Mouse (Mus musculus) CH12.LX (cell line): ENCODE data around the gene Tex14. TPM values are rescaled to one million over a fixed set of nuclear protein-coding genes. Genes with fewer than 3 reads are reported as not detected.
A peak's percentile ranks its signal among the peaks of the same experiment; 100 is the strongest.
"Not testable (repeated sequence)": the region's sequence is repeated elsewhere in the genome, so short reads cannot be mapped to it uniquely, and the experiment has no call there.

ENCODE experiments used
- DNase-seq: peaks from one replicate; pipeline ENCODE4 v3.0.0-alpha.2; 2013; ENCODE audit errors: extremely low read depth
- H3K27ac ChIP-seq: 2 replicates; pipeline ENCODE4 v1.5.1; 2012; ENCODE audit warnings: low read depth, mild to moderate bottlenecking, control low read depth, moderate library complexity; ENCODE audit not compliant: insufficient read depth
- H3K27me3 ChIP-seq: replicated peaks from 2 replicates; pipeline ENCODE3; 2012; ENCODE audit warnings: inconsistent platforms
- H3K36me3 ChIP-seq, 2 experiments: replicated peaks in 1 of 2; 2 replicates each; pipeline versions ENCODE3 to v1.6.1; 2012; ENCODE audit warnings: inconsistent platforms in 1 of 2, low read length in 1 of 2, mild to moderate bottlenecking in 1 of 2, mixed read lengths in 1 of 2, moderate library complexity in 1 of 2; ENCODE audit not compliant: control insufficient read depth in 1 of 2, insufficient read depth in 1 of 2
- H3K4me1 ChIP-seq, 2 experiments: 2 replicates each; pipeline ENCODE4 v1.6.1; 2012; ENCODE audit warnings: inconsistent platforms in 1 of 2, moderate library complexity in 1 of 2; ENCODE audit not compliant: insufficient read depth in 2 of 2, control insufficient read depth in 1 of 2
- H3K4me2 ChIP-seq: 2 replicates; pipeline ENCODE4 v1.6.1; 2012; ENCODE audit warnings: low read depth, mild to moderate bottlenecking, control low read depth; ENCODE audit not compliant: poor library complexity, insufficient read depth, severe bottlenecking
- H3K4me3 ChIP-seq, 3 experiments: fragments of 150-350 bp in 1 of 3; sonication (generic) in 1 of 3; replicated peaks in 1 of 3; 2 replicates each; pipeline versions ENCODE3 to v1.5.1; 2011 to 2012; ENCODE audit warnings: low read depth in 2 of 3, low read length in 2 of 3, mild to moderate bottlenecking in 2 of 3, moderate library complexity in 2 of 3, control low read depth in 1 of 3, improper control_type of control experiment in 1 of 3, inconsistent platforms in 1 of 3, mixed read lengths in 1 of 3; ENCODE audit not compliant: poor library complexity in 1 of 3
- H3K79me2 ChIP-seq: replicated peaks from 2 replicates; pipeline ENCODE4 v1.6.1; 2012; ENCODE audit warnings: mild to moderate bottlenecking, moderate library complexity; ENCODE audit not compliant: control insufficient read depth, poor library complexity, insufficient read depth, severe bottlenecking; ENCODE audit errors: extremely low read depth
- H3K9ac ChIP-seq: 2 replicates; pipeline ENCODE4 v1.6.1; 2012; ENCODE audit warnings: low read depth, mild to moderate bottlenecking, control low read depth, moderate library complexity; ENCODE audit not compliant: insufficient read depth
- H3K9me3 ChIP-seq: replicated peaks from 2 replicates; pipeline ENCODE3; 2012; ENCODE audit warnings: low read length, inconsistent platforms, mixed read lengths
- BHLHE40 ChIP-seq: IDR thresholded peaks from 2 replicates; pipeline ENCODE4 v1.6.1; 2011; ENCODE audit warnings: mild to moderate bottlenecking, low read depth, low read length, improper control_type of control experiment
- CTCF ChIP-seq, 2 experiments: IDR thresholded peaks in 1 of 2; conservative IDR thresholded peaks in 1 of 2; 2 replicates each; pipeline ENCODE4 v1.5.1; 2011 to 2012; ENCODE audit warnings: low read depth in 2 of 2, low read length in 2 of 2, improper control_type of control experiment in 1 of 2, inconsistent platforms in 1 of 2, mild to moderate bottlenecking in 1 of 2, moderate library complexity in 1 of 2
- ETS1 ChIP-seq: conservative IDR thresholded peaks from 2 replicates; pipeline ENCODE4 v1.6.1; 2012; ENCODE audit warnings: low read depth, mild to moderate bottlenecking, inconsistent platforms, low read length, improper control_type of control experiment, moderate library complexity
- MAX ChIP-seq: IDR thresholded peaks from 2 replicates; pipeline ENCODE4 v1.6.1; 2011; ENCODE audit warnings: low read length, improper control_type of control experiment
- MXI1 ChIP-seq: IDR thresholded peaks from 2 replicates; pipeline ENCODE4 v1.6.1; 2011; ENCODE audit warnings: mild to moderate bottlenecking, low read depth, low read length, improper control_type of control experiment
- MYC ChIP-seq: IDR thresholded peaks from 2 replicates; pipeline ENCODE4 v1.6.1; 2011; ENCODE audit warnings: low read depth, mild to moderate bottlenecking, improper control_type of control experiment, low read length
- NELFE ChIP-seq: IDR thresholded peaks from 2 replicates; pipeline ENCODE4 v1.6.1; 2011; ENCODE audit warnings: low read depth, low read length, improper control_type of control experiment
- NRF1 ChIP-seq: IDR thresholded peaks from 2 replicates; pipeline ENCODE4 v1.6.1; 2014; ENCODE audit warnings: low read depth, mild to moderate bottlenecking, inconsistent platforms, low read length, improper control_type of control experiment, moderate library complexity
- POLR2A ChIP-seq: IDR thresholded peaks from 2 replicates; pipeline ENCODE4 v1.6.1; 2011; ENCODE audit warnings: low read depth, mild to moderate bottlenecking, improper control_type of control experiment, low read length
- RAD21 ChIP-seq: IDR thresholded peaks from 2 replicates; pipeline ENCODE4 v1.6.1; 2011; ENCODE audit warnings: low read depth, mild to moderate bottlenecking, low read length, improper control_type of control experiment, moderate library complexity
- SIN3A ChIP-seq: IDR thresholded peaks from 2 replicates; pipeline ENCODE4 v1.6.1; 2012; ENCODE audit warnings: low read length, improper control_type of control experiment, inconsistent platforms
- SMC3 ChIP-seq: IDR thresholded peaks from 2 replicates; pipeline ENCODE4 v1.6.1; 2011; ENCODE audit warnings: low read depth, low read length, improper control_type of control experiment
- TCF12 ChIP-seq: IDR thresholded peaks from 2 replicates; pipeline ENCODE4 v1.6.1; 2014; ENCODE audit warnings: low read depth, mild to moderate bottlenecking, inconsistent platforms, low read length, improper control_type of control experiment
- USF1 ChIP-seq: IDR thresholded peaks from 2 replicates; pipeline ENCODE4 v1.6.1; 2014; ENCODE audit warnings: low read depth, mild to moderate bottlenecking, inconsistent platforms, low read length, improper control_type of control experiment
- ZNF384 ChIP-seq: IDR thresholded peaks from 2 replicates; pipeline ENCODE4 v1.6.1; 2012; ENCODE audit warnings: low read depth, low read length, improper control_type of control experiment, inconsistent platforms
- dilution Hi-C: fragments of 300-500 bp; cut with MboI; formaldehyde crosslinking; loops from 2 replicates; pipeline ENCODE4 v1.14.3; 2020; ENCODE audit warnings: low sequenced_read_pairs; ENCODE audit not compliant: extremely low pct_unique_long_range_greater_than_20kb, extremely low pct_ligation_motif_present
- in situ Hi-C: fragments of 300-500 bp; cut with MboI; formaldehyde crosslinking; loops from 3 replicates; pipeline ENCODE4 v1.14.3; 2019; ENCODE audit warnings: low sequenced_read_pairs, low pct_ligation_motif_present, low pct_unique_long_range_greater_than_20kb, mixed read lengths
- polyA plus RNA-seq: library from polyadenylated mRNA; unstranded; fragments of >175 nt; gene quantifications from 2 replicates; pipeline ENCODE4 v1.2.1, GENCODE M21; 2012; ENCODE audit warnings: low read depth; ENCODE audit not compliant: insufficient read length
- total RNA-seq, 2 experiments: library from RNA; depleted of rRNA; stranded (reverse); fragments of 300-350 nt in 1 of 2; fragments of >200 nt in 1 of 2; gene quantifications; 2 replicates each; pipeline ENCODE4 v1.2.3; 2012 to 2014

Tex14 gene
- total and polyA plus RNA-seq, 3 experiments, result 1.3 to 2.1 (median 1.4) TPM

DNA sequence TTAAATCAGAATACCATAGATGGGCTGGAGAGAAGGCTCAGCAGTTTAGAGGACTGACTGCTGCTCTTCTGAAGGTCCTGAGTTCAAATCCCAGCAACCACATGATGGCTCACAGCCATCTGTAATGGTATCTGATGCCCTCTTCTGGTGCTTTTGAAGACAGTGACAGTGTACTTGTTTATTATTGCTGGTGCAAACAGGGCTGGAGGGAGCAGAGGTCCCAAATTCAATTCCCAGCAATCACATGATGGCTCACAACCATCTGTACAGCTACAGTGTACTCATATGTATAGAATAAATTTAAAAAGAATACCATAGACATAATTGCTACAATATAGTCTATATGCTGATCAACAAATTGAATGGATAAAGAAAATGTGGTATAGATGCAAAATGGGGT, 42.6 kb downstream of the Tex14 start:
- Histone ChIP-seq H3K4me1 (peaks cover 0 to 16% of the 10 kb centered on the region in 2 experiments; a peak in 2 of 4 replicates), H3K4me2 (no peak overlapping the region), H3K27me3 (no peaks in the 10 kb centered on the region), H3K4me3 (no peak overlapping the region), H3K27ac (no peak overlapping the region), H3K36me3 (no peaks in the 10 kb centered on the region), H3K9me3 (no peaks in the 10 kb centered on the region), H3K9ac (peak overlapping the region; percentile 79; the same call in 1 of the 2 replicates), H3K79me2 (no peaks in the 10 kb centered on the region)
- dilution Hi-C loops (no loop called here), in situ Hi-C loops (no loop called here)
- TF ChIP-seq RAD21 (peak; percentile 44), ZNF384 (no peak; the same call in 1 of the 2 replicates), SMC3 (peak; percentile 34), CTCF (conservative IDR thresholded peaks at IDR 0.05 in 1 of 2, IDR thresholded peaks at IDR 0.05 in 1 of 2; ENCODE audit: low read depth in 2 of 2, low read length in 2 of 2) (peak in 1 of 2 experiments; percentile 60; a peak in 2 of 4 replicates)
- no peak for DNase-seq

DNA sequence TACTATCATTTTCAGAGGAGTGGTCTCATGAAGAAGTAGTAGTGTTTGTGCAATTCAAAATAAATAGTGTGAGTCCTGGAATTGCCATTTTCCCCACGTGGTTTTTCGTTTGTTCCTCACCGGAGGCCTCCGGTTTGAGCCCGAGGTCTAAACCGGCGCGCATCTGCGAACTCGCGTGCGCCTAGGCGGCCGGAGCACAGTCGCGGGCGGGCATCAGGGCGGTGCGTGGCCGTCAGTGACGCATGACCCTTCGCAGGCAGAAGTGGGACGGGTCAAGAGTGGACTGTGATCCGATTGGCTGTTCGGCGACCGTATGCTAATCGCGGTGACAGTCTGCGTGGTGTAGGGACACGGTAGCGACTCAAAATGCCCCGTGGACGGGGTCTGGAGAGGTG, 43.2 kb downstream of the Tex14 start:
- H3K27me3 ChIP-seq, in situ Hi-C loops, dilution Hi-C loops, H3K9me3 ChIP-seq: not testable (repeated sequence)
- TF ChIP-seq ETS1 (0 out of 2 replicates have a peak, but pooled peaks have one; percentile 17), USF1 (0 out of 2 replicates have a peak, but pooled peaks have one; percentile 1), MAX (peak; percentile 78), TCF12 (peak; percentile 61; the same call in 1 of the 2 replicates), MXI1 (0 out of 2 replicates have a peak, but pooled peaks have one; percentile 47), SIN3A (peak; percentile 45; the same call in 1 of the 2 replicates), MYC (peak; percentile 53; the same call in 1 of the 2 replicates), NELFE (peak; percentile 67; the same call in 1 of the 2 replicates), NRF1 (peak; percentile 65), BHLHE40 (peak; percentile 83), POLR2A (peak; percentile 70)
- TF ChIP-seq, all 38 proteins: peak for 11; not testable (repeated sequence) for 27
- H3K9ac ChIP-seq, result peak overlapping the region; percentile 79
- peaks cover under 1 to 18% of the 10 kb centered on the region in 2 experiments; a peak in 3 of 4 replicates for H3K4me1 ChIP-seq
- DNase-seq, result peak; percentile 72
- H3K4me2 ChIP-seq, result peak overlapping the region; percentile 54
- not testable (repeated sequence) for H3K79me2 ChIP-seq, H3K36me3 ChIP-seq, H3K27ac ChIP-seq
- H3K4me3 ChIP-seq, result peak overlapping the region in 2 of 3 experiments; percentile 26 to 39
